Mouse (Mus musculus): ENCODE results near the gene Slc25a51. TPM values are rescaled to one million over a fixed set of nuclear protein-coding genes. Genes with fewer than 3 reads are reported as not detected.
A peak's percentile ranks its signal among the peaks of the same experiment; 100 is the strongest.

Slc25a51 gene
- polyA plus RNA-seq, 1 experiment from 2014 or later, result 62.9 TPM

DNA sequence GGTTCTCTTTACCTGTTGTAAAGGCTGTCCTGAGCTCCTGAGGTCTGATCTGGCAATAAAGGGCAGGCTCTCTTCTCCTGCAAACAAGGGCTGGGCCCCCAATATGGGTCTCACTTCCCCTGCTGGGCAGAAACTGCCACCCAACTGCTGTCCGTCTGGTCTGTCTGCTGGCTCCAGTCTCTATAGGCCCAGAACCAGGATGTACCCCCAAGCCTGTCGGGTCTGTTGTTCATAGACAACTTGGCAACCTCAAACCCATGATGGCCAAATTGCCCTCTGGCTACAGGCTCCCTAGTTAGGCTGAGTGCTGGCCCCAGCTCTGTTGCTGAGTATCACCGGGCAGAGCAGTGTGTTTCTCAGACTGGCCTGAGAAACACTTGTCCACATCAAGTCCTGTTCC is 23.2 kb upstream of the Slc25a51 start:
- DNase-seq (ENCODE audit: low spot score) (no peak), ATAC-seq (replicated peaks; ENCODE audit: low FRiP score, low read depth) (no peak)
- H3K27ac ChIP-seq, result no peak overlapping the region
- no peak for TF ChIP-seq CTCF (IDR thresholded peaks at IDR 0.05; ENCODE audit: low read depth)
- H3K4me1 ChIP-seq (replicated peaks; ENCODE audit: insufficient read depth, low read length), result peaks cover 25% of the 10 kb centered on the region
- WGBS, result 83% methylated on average over 3 of the region's 3 CpGs
- H3K4me2 ChIP-seq (ENCODE audit: low read length), result no peak overlapping the region
- H3K9ac ChIP-seq (ENCODE audit: low read depth, low read length), result no peak overlapping the region
- 0 out of 2 replicates have a peak, but pooled peaks cover 6% of the 10 kb centered on the region for H3K36me3 ChIP-seq (ENCODE audit: insufficient read depth, low read length)
- no peaks in the 10 kb centered on the region for H3K27me3 ChIP-seq (ENCODE audit: insufficient read depth, low read length)
- no peak overlapping the region for H3K4me3 ChIP-seq (replicated peaks; ENCODE audit: low read depth, low read length)
- H3K9me3 ChIP-seq (replicated peaks; ENCODE audit: low read length), result no peaks in the 10 kb centered on the region

DNA sequence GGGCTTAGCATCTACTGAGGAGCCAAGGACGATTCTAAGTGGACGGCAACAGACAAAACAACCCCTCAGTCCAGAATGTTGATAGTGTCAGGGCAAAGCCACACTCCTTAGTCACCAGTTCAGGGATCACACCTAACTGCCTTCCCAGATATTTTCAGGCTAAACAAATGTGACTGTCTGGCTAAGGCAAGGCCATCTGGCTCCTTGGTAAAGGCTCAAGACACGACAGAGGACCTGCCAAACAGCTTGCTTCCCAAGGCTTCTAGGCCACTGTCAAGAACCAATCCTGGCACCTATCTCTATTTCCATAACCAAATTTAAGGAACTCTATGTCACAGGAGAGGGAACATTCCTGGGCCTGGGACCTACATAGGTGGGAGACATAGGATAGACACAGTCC is 22.8 kb upstream of the Slc25a51 start:
- Histone ChIP-seq H3K9me3 (replicated peaks; ENCODE audit: low read length) (no peaks in the 10 kb centered on the region), H3K27ac (no peak overlapping the region), H3K4me2 (ENCODE audit: low read length) (no peak overlapping the region), H3K4me1 (replicated peaks; ENCODE audit: insufficient read depth, low read length) (peaks cover 20% of the 10 kb centered on the region), H3K4me3 (replicated peaks; ENCODE audit: low read depth, low read length) (no peak overlapping the region), H3K36me3 (ENCODE audit: insufficient read depth, low read length) (0 out of 2 replicates have a peak, but pooled peaks cover 6% of the 10 kb centered on the region), H3K9ac (ENCODE audit: low read depth, low read length) (no peak overlapping the region), H3K27me3 (ENCODE audit: insufficient read depth, low read length) (no peaks in the 10 kb centered on the region)
- no peak for TF ChIP-seq CTCF (IDR thresholded peaks at IDR 0.05; ENCODE audit: low read depth)
- WGBS, result 88% methylated on average over 3 of the region's 3 CpGs
- ATAC-seq (replicated peaks; ENCODE audit: low FRiP score, low read depth), result no peak
- no peak for DNase-seq (ENCODE audit: low spot score)

DNA sequence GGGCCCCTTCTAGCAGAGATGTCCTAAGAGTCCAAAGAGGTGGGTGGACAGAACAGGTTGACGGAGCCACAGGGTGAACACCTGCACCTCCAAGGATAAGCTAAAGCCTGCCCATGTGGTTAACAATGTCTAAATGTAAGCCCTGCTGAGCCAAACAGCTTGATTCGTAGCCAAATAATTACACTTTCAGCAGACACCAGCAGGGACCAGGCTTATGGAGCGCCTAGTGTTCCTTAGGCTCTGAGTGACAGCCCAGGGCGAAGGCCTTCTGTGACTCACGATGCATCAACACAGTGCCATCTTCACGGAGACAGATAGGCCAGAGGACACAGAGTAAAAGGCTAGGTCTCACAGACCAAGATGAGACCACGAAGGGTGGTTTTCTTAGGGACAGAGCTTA is 20.9 kb upstream of the Slc25a51 start:
- Histone ChIP-seq H3K9ac (ENCODE audit: low read depth, low read length) (no peak overlapping the region), H3K27ac (no peak overlapping the region), H3K4me1 (replicated peaks; ENCODE audit: insufficient read depth, low read length) (0 out of 2 replicates have a peak, but pooled peaks cover 6% of the 10 kb centered on the region), H3K27me3 (ENCODE audit: insufficient read depth, low read length) (no peaks in the 10 kb centered on the region), H3K4me2 (ENCODE audit: low read length) (no peak overlapping the region), H3K36me3 (ENCODE audit: insufficient read depth, low read length) (0 out of 2 replicates have a peak, but pooled peaks cover 6% of the 10 kb centered on the region), H3K9me3 (replicated peaks; ENCODE audit: low read length) (no peaks in the 10 kb centered on the region), H3K4me3 (replicated peaks; ENCODE audit: low read depth, low read length) (no peak overlapping the region)
- ATAC-seq (replicated peaks; ENCODE audit: low FRiP score, low read depth) (no peak), DNase-seq (ENCODE audit: low spot score) (no peak)
- WGBS, result 78% methylated on average over 7 of the region's 7 CpGs
- no peak for TF ChIP-seq CTCF (IDR thresholded peaks at IDR 0.05; ENCODE audit: low read depth)

DNA sequence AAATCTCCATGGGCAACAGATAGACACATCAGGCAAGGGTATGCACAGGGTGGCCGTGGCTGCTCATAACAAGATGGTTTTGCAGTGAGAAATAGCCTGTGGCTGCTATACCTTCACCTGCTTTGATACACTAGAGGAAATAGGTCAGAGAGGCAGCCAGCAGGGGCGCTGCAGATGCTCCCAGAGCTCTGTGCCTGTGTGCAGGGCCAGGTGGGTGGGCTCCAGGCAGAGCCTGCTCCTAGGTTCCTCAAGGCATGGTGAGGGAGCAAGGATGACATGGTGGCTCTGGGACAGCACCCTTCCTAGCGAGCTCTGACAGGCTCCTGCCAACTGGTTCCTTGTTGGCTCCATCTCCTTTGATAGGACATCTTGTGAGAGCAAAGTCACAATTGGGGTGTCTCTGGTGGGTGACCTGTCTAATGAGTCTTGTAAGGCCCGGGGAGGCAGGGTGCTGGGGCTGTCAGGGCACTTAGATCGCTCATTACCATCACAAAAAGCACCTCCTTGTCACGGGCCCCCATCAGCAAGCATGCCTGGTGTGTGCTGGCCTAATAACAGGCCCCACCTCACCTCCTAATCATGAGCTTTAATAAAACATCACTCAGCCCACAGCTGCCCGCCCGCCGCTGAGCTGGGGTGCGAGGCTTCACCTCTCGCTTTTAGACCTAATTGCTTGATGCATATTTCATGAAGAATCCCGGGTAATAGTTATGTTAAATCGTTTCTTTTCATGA is 18.3 kb upstream of the Slc25a51 start:
- Histone ChIP-seq H3K27ac (no peak overlapping the region), H3K4me2 (ENCODE audit: low read length) (no peak overlapping the region), H3K36me3 (ENCODE audit: insufficient read depth, low read length) (0 out of 2 replicates have a peak, but pooled peaks cover 2% of the 10 kb centered on the region), H3K4me3 (replicated peaks; ENCODE audit: low read depth, low read length) (no peak overlapping the region), H3K4me1 (replicated peaks; ENCODE audit: insufficient read depth, low read length) (no peaks in the 10 kb centered on the region), H3K27me3 (ENCODE audit: insufficient read depth, low read length) (no peaks in the 10 kb centered on the region), H3K9ac (ENCODE audit: low read depth, low read length) (no peak overlapping the region), H3K9me3 (replicated peaks; ENCODE audit: low read length) (no peaks in the 10 kb centered on the region)
- WGBS, result 74% methylated on average over 13 of the region's 13 CpGs
- no peak for DNase-seq (ENCODE audit: low spot score)
- TF ChIP-seq CTCF (IDR thresholded peaks at IDR 0.05; ENCODE audit: low read depth), result peak; percentile 66
- ATAC-seq (replicated peaks; ENCODE audit: low FRiP score, low read depth), result no peak

DNA sequence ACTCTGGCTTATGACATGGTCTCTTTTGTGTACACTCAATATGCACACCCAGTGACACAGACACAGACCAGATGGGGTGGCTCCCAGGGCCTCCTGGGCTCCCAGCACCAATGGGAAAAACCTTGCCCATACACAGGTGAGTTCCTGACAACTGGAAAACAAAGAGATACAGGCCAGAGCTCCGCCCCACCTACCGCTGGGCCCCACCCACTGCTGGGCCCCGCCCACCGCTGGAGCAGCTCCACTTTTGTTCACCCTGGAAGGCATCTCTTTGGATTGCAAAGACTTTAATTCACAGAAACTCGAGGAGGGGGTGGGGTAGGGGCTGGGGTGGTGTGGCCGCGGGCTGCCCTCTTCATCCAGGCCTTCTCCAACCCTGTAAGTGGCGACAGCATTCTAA is 14.8 kb upstream of the Slc25a51 start:
- Histone ChIP-seq H3K9me3 (replicated peaks; ENCODE audit: low read length) (no peaks in the 10 kb centered on the region), H3K27ac (0 out of 2 replicates have a peak overlapping the region, but pooled peaks have one; percentile 6), H3K27me3 (ENCODE audit: insufficient read depth, low read length) (no peaks in the 10 kb centered on the region), H3K4me2 (ENCODE audit: low read length) (no peak overlapping the region), H3K4me3 (replicated peaks; ENCODE audit: low read depth, low read length) (no peak overlapping the region), H3K9ac (ENCODE audit: low read depth, low read length) (no peak overlapping the region), H3K36me3 (ENCODE audit: insufficient read depth, low read length) (no peaks in the 10 kb centered on the region), H3K4me1 (replicated peaks; ENCODE audit: insufficient read depth, low read length) (peaks cover 10% of the 10 kb centered on the region; the same call in 1 of the 2 replicates)
- no peak for TF ChIP-seq CTCF (IDR thresholded peaks at IDR 0.05; ENCODE audit: low read depth)
- ATAC-seq (replicated peaks; ENCODE audit: low FRiP score, low read depth) (no peak), DNase-seq (ENCODE audit: low spot score) (no peak)
- 41% methylated on average over 8 of the region's 8 CpGs for WGBS

DNA sequence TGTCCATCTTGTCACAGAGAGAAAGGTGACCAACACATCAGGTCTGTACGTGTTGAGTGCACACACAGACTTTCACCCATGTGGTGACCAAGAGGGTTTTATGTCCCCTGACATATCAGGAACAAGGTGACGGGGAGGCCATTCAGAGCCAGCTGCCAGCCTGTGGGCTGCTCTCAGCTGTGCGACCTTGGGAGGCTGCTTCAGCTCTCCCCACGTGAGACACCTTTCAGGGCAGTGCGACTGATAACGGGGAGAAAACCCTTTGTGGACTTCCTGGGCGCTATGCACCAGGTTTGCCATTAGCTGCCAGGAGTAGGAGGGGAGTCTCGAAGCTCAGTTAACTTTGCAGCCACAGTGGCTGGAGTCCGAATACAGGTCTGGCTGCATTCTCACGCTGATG is 14.1 kb upstream of the Slc25a51 start:
- peaks cover 10% of the 10 kb centered on the region; the same call in 1 of the 2 replicates for H3K4me1 ChIP-seq (replicated peaks; ENCODE audit: insufficient read depth, low read length)
- no peaks in the 10 kb centered on the region for H3K27me3 ChIP-seq (ENCODE audit: insufficient read depth, low read length)
- no peak overlapping the region for H3K9ac ChIP-seq (ENCODE audit: low read depth, low read length)
- TF ChIP-seq CTCF (IDR thresholded peaks at IDR 0.05; ENCODE audit: low read depth), result no peak
- DNase-seq (ENCODE audit: low spot score) (no peak), ATAC-seq (replicated peaks; ENCODE audit: low FRiP score, low read depth) (no peak)
- no peak overlapping the region for H3K4me3 ChIP-seq (replicated peaks; ENCODE audit: low read depth, low read length)
- no peaks in the 10 kb centered on the region for H3K36me3 ChIP-seq (ENCODE audit: insufficient read depth, low read length)
- WGBS, result 77% methylated on average over 10 of the region's 10 CpGs
- peak overlapping the region; percentile 76 for H3K27ac ChIP-seq
- H3K4me2 ChIP-seq (ENCODE audit: low read length), result no peak overlapping the region
- no peaks in the 10 kb centered on the region for H3K9me3 ChIP-seq (replicated peaks; ENCODE audit: low read length)

All from kidney, postnatal 0 days (tissue).